Mouse (Mus musculus) heart, adult 2 months (tissue): ENCODE measurements around the gene Hif1an. TPM values are rescaled to one million over a fixed set of nuclear protein-coding genes. Genes with fewer than 3 reads are reported as not detected.

Source experiments
- DNase-seq, 2 experiments: peaks; one replicate each; pipeline ENCODE4 v3.0.0; 2021
- H3K27ac ChIP-seq: fragments of 200-600 bp; 2 replicates; pipeline ENCODE4 v1.8.1; 2022
- H3K27me3 ChIP-seq: fragments of 200-500 bp; 2 replicates; pipeline ENCODE4 v1.6.1; 2012; ENCODE audit warnings: mild to moderate bottlenecking, low read length, inconsistent platforms, mixed read lengths; ENCODE audit not compliant: control insufficient read depth, insufficient read depth
- H3K36me3 ChIP-seq: fragments of 200-500 bp; 2 replicates; pipeline ENCODE4 v1.6.1; 2012; ENCODE audit warnings: low read length, inconsistent platforms; ENCODE audit not compliant: control insufficient read depth, insufficient read depth
- H3K4me1 ChIP-seq: fragments of 200-500 bp; 2 replicates; pipeline ENCODE4 v1.6.1; 2011; ENCODE audit warnings: low read length; ENCODE audit not compliant: control insufficient read depth, insufficient read depth
- H3K4me3 ChIP-seq: fragments of 200-600 bp; 2 replicates; pipeline ENCODE4 v1.8.1; 2022
- H3K79me2 ChIP-seq: fragments of 200-500 bp; replicated peaks from 2 replicates; pipeline ENCODE4 v1.6.1; 2012; ENCODE audit warnings: mild to moderate bottlenecking, inconsistent platforms, low read length, moderate library complexity, mixed read lengths; ENCODE audit not compliant: control insufficient read depth, insufficient read depth
- H3K9ac ChIP-seq: fragments of 200-500 bp; 2 replicates; pipeline ENCODE4 v1.6.1; 2012; ENCODE audit warnings: low read depth, mild to moderate bottlenecking, control low read depth, inconsistent platforms, low read length, mixed read lengths
- CTCF ChIP-seq: fragments of 200-600 bp; IDR thresholded peaks from 2 replicates; pipeline ENCODE4 v1.8.1; 2022; ENCODE audit warnings: antibody characterized with exemption, mild to moderate bottlenecking, moderate library complexity
- EP300 ChIP-seq: fragments of 200-500 bp; IDR thresholded peaks from 2 replicates; pipeline ENCODE4 v1.6.1; 2011; ENCODE audit warnings: low read depth, low read length, control low read depth; ENCODE audit not compliant: insufficient read depth
- POLR2A ChIP-seq: fragments of 200-500 bp; IDR thresholded peaks from 2 replicates; pipeline ENCODE4 v1.6.1; 2011; ENCODE audit warnings: mild to moderate bottlenecking, low read depth, low read length, control low read depth; ENCODE audit not compliant: insufficient read depth
- WGBS: fragments of 180-500 bp; shearing (Covaris S2); methylation state at CpG from one replicate; pipeline ENCODE4 v1.1.7; 2018; 5-methylcytosine and 5-hydroxymethylcytosine counted together
- intact Hi-C: fragments of 180-260 bp; cut with DNase I; formaldehyde crosslinking; loops from one replicate; pipeline ENCODE4 v1.15.1; 2025
- polyA plus RNA-seq: library from polyadenylated mRNA; depleted of rRNA; stranded (reverse); fragments of >200 nt; gene quantifications from 2 replicates; pipeline ENCODE4 v1.2.3, GENCODE M21; 2012; rRNA removed
- total RNA-seq, 2 experiments: library from RNA; stranded (reverse); gene quantifications; 2 replicates each; pipeline ENCODE4 v1.2.3; 2021

Hif1an gene
- total and polyA plus RNA-seq, 3 experiments: 23.6 to 55.5 (median 51.1) TPM

DNA sequence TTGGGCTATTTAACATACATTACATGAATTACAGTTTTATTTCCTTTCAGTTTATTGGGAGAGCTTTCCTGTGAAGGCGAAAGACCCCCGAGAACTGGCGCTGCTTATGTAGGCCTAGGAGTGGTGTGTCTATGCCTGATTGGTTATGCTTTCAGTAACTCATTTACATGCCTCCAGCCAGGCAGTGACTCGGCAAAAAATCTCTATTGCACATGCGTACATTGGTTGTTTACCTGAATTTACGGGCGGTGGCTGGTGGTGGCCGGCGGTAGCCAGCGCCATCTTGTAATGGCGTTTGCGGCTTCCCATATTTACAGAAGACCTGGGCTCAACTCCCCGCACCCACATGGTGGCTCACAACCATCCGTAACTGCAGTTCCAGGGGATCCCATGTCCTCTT is 31.5 kb downstream of the Hif1an start:
- TF ChIP-seq EP300 (no peak), POLR2A (no peak), CTCF (no peak)

DNA sequence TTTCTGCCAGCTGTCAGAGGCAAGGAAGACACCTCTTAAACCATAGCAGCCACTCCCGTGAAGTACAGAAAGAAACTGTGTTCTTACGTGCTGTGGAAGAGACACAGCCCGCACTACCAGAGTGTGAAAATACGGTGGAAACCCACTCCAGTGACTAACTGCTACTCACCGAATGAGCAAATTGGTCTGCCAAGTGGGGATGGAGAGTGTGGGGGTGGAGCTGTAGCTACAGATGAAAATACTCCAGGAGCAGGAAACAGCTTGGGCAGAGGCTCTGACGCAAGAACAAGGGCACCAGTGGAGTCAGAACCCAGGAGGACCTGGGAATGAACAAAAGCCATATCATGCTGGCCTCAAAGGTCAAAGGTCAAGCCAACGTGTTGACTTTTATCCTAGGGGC is 55.5 kb downstream of the Hif1an start:
- Histone ChIP-seq H3K4me3 (no peak overlapping the region), H3K27me3 (no peaks in the 10 kb centered on the region), H3K27ac (no peak overlapping the region), H3K79me2 (no peaks in the 10 kb centered on the region), H3K9ac (no peak overlapping the region), H3K36me3 (no peaks in the 10 kb centered on the region), H3K4me1 (no peaks in the 10 kb centered on the region)
- TF ChIP-seq EP300 (no peak), POLR2A (no peak), CTCF (no peak)
- intact Hi-C loops: no loop called here
- WGBS: 51% methylated on average over 7 of the region's 7 CpGs
- DNase-seq: no peak

More for the DNA sequence above, 31.5 kb downstream of the Hif1an start:
- no peaks in the 10 kb centered on the region for H3K79me2 ChIP-seq
- 95% methylated on average over 14 of the region's 14 CpGs for WGBS
- DNase-seq: no peak
- no peaks in the 10 kb centered on the region for H3K27me3 ChIP-seq
- no peak overlapping the region for H3K9ac ChIP-seq
- H3K27ac ChIP-seq: no peak overlapping the region
- H3K36me3 ChIP-seq: no peaks in the 10 kb centered on the region
- intact Hi-C loops: no loop called here
- no peaks in the 10 kb centered on the region for H3K4me1 ChIP-seq
- no peak overlapping the region for H3K4me3 ChIP-seq

Other genes starting within 250 kb of the Hif1an start
- gene Scd4, start 229.8 kb upstream of the Hif1an start, total RNA-seq: 1 to 10 TPM; 4.6 to 6.0 TPM
- 9.0 and 12.6 TPM in 2 replicates for gene Scd4, start 229.8 kb upstream of the Hif1an start, polyA plus RNA-seq
- 10 to 100 TPM; 25.9 to 31.7 TPM for gene Scd1, start 155.0 kb upstream of the Hif1an start, total RNA-seq
- gene Scd1, start 155.0 kb upstream of the Hif1an start, polyA plus RNA-seq: 569 and 1,844 TPM in 2 replicates
- gene Wnt8b, start 69.4 kb upstream of the Hif1an start, total RNA-seq: not detected
- not detected in 2 replicates for gene Wnt8b, start 69.4 kb upstream of the Hif1an start, polyA plus RNA-seq
- gene Sec31b, start 17.0 kb upstream of the Hif1an start, total RNA-seq: 10 to 100 TPM in 1 of 2 experiments, 1 to 10 TPM in 1; 8.4 to 10.5 TPM
- 16.9 and 18.5 TPM in 2 replicates for gene Sec31b, start 17.0 kb upstream of the Hif1an start, polyA plus RNA-seq
- not detected for gene Gm20538, start 10.0 kb upstream of the Hif1an start, total RNA-seq
- not detected in 2 replicates for gene Gm20538, start 10.0 kb upstream of the Hif1an start, polyA plus RNA-seq
- 1,000 to 10,000 TPM; 1,693 to 1,987 TPM for gene Ndufb8, start 7.4 kb upstream of the Hif1an start, total RNA-seq
- 2,415 and 3,048 TPM in 2 replicates for gene Ndufb8, start 7.4 kb upstream of the Hif1an start, polyA plus RNA-seq
- gene Pax2, start 193.2 kb downstream of the Hif1an start, total RNA-seq: not detected
- gene Pax2, start 193.2 kb downstream of the Hif1an start, polyA plus RNA-seq: not detected in 2 replicates